Mouse (Mus musculus) embryonic facial prominence, embryonic 15.5 days (tissue): ENCODE measurements around the gene Htra1. TPM values are rescaled to one million over a fixed set of nuclear protein-coding genes. Genes with fewer than 3 reads are reported as not detected.

Experiments
- ATAC-seq: fragments of 200-750 bp; cut with Nextera tagmentation; 2 replicates; pipeline ENCODE4 v1.8.0; 2017; ENCODE audit warnings: low read depth, moderate TSS enrichment; ENCODE audit not compliant: insufficient number of reproducible peaks, low FRiP score, low TSS enrichment
- H3K27ac ChIP-seq: fragments of 300-500 bp; sonication (generic); replicated peaks from 2 replicates; pipeline ENCODE4 v1.5.1; 2015; ENCODE audit warnings: mild to moderate bottlenecking, inconsistent platforms
- H3K27me3 ChIP-seq: fragments of 300-500 bp; sonication (generic); 2 replicates; pipeline ENCODE4 v1.6.1; 2015; ENCODE audit warnings: inconsistent platforms
- H3K36me3 ChIP-seq: fragments of 300-500 bp; sonication (generic); 2 replicates; pipeline ENCODE4 v1.6.1; 2015; ENCODE audit warnings: mild to moderate bottlenecking, inconsistent platforms
- H3K4me1 ChIP-seq: fragments of 300-500 bp; sonication (generic); 2 replicates; pipeline ENCODE4 v1.6.1; 2015; ENCODE audit warnings: inconsistent platforms
- H3K4me2 ChIP-seq: fragments of 300-500 bp; sonication (generic); replicated peaks from 2 replicates; pipeline ENCODE4 v1.6.1; 2015; ENCODE audit warnings: mild to moderate bottlenecking, inconsistent platforms
- H3K4me3 ChIP-seq: fragments of 300-500 bp; sonication (generic); replicated peaks from 2 replicates; pipeline ENCODE4 v1.5.1; 2015; ENCODE audit warnings: mild to moderate bottlenecking, inconsistent platforms
- H3K9ac ChIP-seq: fragments of 300-500 bp; sonication (generic); 2 replicates; pipeline ENCODE4 v1.6.1; 2015; ENCODE audit warnings: inconsistent platforms
- H3K9me3 ChIP-seq: fragments of 300-500 bp; sonication (generic); replicated peaks from 2 replicates; pipeline ENCODE4 v1.6.1; 2016; ENCODE audit warnings: inconsistent platforms
- WGBS: fragments of 180-500 bp; shearing (Covaris S2); methylation state at CpG from one replicate; pipeline ENCODE4 v1.1.7; 2015; 5-methylcytosine and 5-hydroxymethylcytosine counted together
- polyA plus RNA-seq: library from polyadenylated mRNA; unstranded; fragments of >200 nt; fragmentation: Nextera tagmentation; extraction: Ambion mirVana; gene quantifications from 2 replicates; pipeline ENCODE4 v1.2.1, GENCODE M21; 2015

Gene Htra1
- polyA plus RNA-seq, 1 experiment from 2014 or later, result 116 TPM

DNA sequence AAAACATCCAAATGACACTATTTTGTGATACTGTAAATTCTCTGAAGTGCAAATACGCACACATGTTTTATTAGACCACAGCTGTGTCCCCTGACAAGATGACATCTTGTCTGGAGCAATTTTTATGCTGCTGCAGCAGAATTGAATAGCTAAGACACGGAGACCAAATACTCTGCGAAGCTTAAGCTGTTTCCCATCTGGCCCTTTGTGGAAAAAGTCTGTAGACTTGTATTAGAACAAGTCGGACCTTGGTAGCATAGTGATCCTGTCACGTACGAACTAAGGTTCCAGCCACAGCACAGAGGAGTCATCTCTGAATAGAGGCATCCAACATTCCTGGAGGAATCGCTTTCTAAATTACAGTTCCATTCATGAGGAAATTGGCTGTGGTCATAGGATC lies 48.4 kb downstream of the Htra1 start:
- Histone ChIP-seq H3K9ac (no peak overlapping the region), H3K4me1 (peaks cover 29% of the 10 kb centered on the region), H3K4me3 (no peak overlapping the region), H3K36me3 (no peaks in the 10 kb centered on the region; the same call in 1 of the 2 replicates), H3K27ac (no peak overlapping the region), H3K9me3 (no peaks in the 10 kb centered on the region), H3K27me3 (no peaks in the 10 kb centered on the region), H3K4me2 (no peak overlapping the region)
- ATAC-seq, result no peak
- 61% methylated on average over 7 of the region's 7 CpGs for WGBS

- peaks cover 29% of the 10 kb centered on the region for H3K4me1 ChIP-seq
- 85% methylated on average over 12 of the region's 12 CpGs for WGBS
- H3K9me3 ChIP-seq, result no peaks in the 10 kb centered on the region
- no peaks in the 10 kb centered on the region; the same call in 1 of the 2 replicates for H3K36me3 ChIP-seq
- no peak overlapping the region for H3K27ac ChIP-seq
- no peak overlapping the region for H3K4me2 ChIP-seq
- H3K9ac ChIP-seq, result no peak overlapping the region
- H3K4me3 ChIP-seq, result no peak overlapping the region
- no peak for ATAC-seq
- no peaks in the 10 kb centered on the region for H3K27me3 ChIP-seq
These were observed 49.3 kb downstream of the Htra1 start for GRCm38 (mm10) chr7:130985193-130985592.

DNA sequence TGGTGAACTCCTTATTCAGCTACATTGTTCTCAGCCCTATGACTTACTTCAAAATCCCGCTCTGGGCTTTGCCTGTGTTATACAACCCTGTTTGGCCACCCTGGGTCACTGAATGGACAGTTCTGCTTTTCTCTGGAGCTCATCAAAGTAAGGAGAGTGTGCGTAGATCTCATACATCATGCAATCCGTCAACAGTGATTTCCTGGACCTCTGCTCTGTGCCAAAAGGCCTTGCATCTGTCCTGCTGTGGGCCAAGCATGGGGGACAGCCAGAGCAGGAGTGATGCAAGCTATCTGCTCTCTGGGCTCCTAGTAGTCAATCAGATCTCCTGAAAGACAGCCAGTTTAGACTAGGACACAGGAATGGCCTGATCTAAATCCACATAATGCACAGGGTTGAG lies 49.8 kb downstream of the Htra1 start:
- no peaks in the 10 kb centered on the region for H3K9me3 ChIP-seq
- H3K27me3 ChIP-seq, result no peaks in the 10 kb centered on the region
- WGBS, result 84% methylated on average over 3 of the region's 3 CpGs
- H3K27ac ChIP-seq, result no peak overlapping the region
- no peak overlapping the region for H3K4me2 ChIP-seq
- no peaks in the 10 kb centered on the region; the same call in 1 of the 2 replicates for H3K36me3 ChIP-seq
- ATAC-seq, result no peak
- H3K4me3 ChIP-seq, result no peak overlapping the region
- H3K4me1 ChIP-seq, result peaks cover 29% of the 10 kb centered on the region
- H3K9ac ChIP-seq, result no peak overlapping the region

DNA sequence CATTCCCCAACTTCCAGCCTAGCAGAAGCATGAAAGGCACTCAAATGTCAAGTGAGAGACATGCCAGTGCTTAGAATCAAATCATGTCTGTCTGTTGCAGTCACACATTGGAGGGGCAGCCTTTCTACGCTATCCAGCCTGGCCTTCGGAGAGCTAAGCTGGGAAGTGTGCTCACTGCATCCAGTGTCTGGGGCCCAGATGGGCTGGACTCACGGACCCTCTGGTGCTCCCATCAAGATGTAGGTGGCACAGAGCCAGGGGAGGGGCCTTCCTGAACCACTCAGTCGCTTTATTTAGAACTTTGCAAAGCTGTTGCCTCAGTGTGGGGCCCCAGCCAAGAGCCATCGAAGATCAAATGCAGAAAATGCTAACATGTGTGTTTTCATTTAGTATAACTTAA lies 52.2 kb downstream of the Htra1 start:
- Histone ChIP-seq H3K4me2 (no peak overlapping the region), H3K9me3 (no peaks in the 10 kb centered on the region), H3K4me1 (peaks cover 22% of the 10 kb centered on the region), H3K27me3 (no peaks in the 10 kb centered on the region), H3K36me3 (no peaks in the 10 kb centered on the region; the same call in 1 of the 2 replicates), H3K9ac (no peak overlapping the region), H3K4me3 (no peak overlapping the region), H3K27ac (peak overlapping the region; percentile 30; the same call in 1 of the 2 replicates)
- ATAC-seq, result 0 out of 2 replicates have a peak, but pooled peaks have one; percentile 51
- WGBS, result 29% methylated on average over 5 of the region's 5 CpGs

GRCm38 (mm10) chr7:130989371-130989770 lies 53.5 kb downstream of the Htra1 start:
- no peaks in the 10 kb centered on the region; the same call in 1 of the 2 replicates for H3K36me3 ChIP-seq
- no peaks in the 10 kb centered on the region for H3K9me3 ChIP-seq
- H3K27ac ChIP-seq, result no peak overlapping the region
- H3K4me3 ChIP-seq, result no peak overlapping the region
- no peak overlapping the region for H3K9ac ChIP-seq
- no peaks in the 10 kb centered on the region for H3K27me3 ChIP-seq
- peaks cover 17% of the 10 kb centered on the region for H3K4me1 ChIP-seq
- ATAC-seq, result no peak
- H3K4me2 ChIP-seq, result no peak overlapping the region
- WGBS, result 65% methylated on average over 3 of the region's 3 CpGs

DNA sequence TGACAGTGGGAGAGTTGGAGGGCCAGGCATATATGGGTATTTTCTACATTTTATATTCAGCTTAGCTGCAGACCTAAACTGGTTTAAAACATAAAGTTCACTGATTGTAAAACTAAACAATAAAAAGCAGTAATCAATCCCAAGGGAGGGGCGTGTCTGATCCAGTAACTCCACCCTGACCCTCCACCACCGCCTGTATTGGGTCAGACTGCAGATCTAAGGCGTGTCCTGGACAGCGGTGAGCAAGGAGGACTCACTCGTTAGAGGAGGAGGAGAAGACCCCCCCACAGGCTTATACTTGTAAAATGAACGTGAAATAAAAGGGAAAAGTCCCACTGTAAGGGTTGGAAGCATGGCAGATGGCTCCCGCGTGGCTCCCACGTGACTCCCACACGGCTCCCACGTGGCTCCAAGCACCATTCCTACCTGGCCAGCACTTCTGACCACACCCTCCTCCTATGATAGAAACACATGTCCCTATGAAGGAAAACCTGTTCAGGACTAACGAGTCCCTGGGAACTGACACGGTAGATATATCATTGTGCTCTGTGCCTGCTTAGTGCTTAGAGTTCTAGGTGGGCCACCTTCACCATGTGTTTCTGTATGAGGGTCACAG lies 55.4 kb downstream of the Htra1 start:
- Histone ChIP-seq H3K9me3 (no peaks in the 10 kb centered on the region), H3K4me1 (peaks cover 12% of the 10 kb centered on the region), H3K4me2 (no peak overlapping the region), H3K27me3 (no peaks in the 10 kb centered on the region), H3K9ac (no peak overlapping the region), H3K36me3 (no peaks in the 10 kb centered on the region), H3K27ac (no peak overlapping the region), H3K4me3 (no peak overlapping the region)
- WGBS, result 82% methylated on average over 13 of the region's 13 CpGs
- ATAC-seq, result no peak; the same call in 1 of the 2 replicates

- 53% methylated on average over 8 of the region's 8 CpGs for WGBS
- H3K36me3 ChIP-seq, result no peaks in the 10 kb centered on the region
- no peak overlapping the region for H3K4me2 ChIP-seq
- no peak overlapping the region for H3K9ac ChIP-seq
- ATAC-seq, result no peak
- H3K27ac ChIP-seq, result no peak overlapping the region
- no peaks in the 10 kb centered on the region for H3K9me3 ChIP-seq
- no peaks in the 10 kb centered on the region for H3K27me3 ChIP-seq
- H3K4me1 ChIP-seq, result no peaks in the 10 kb centered on the region
- no peak overlapping the region for H3K4me3 ChIP-seq
These were observed 58.0 kb downstream of the Htra1 start for GRCm38 (mm10) chr7:130993907-130994306.

DNA sequence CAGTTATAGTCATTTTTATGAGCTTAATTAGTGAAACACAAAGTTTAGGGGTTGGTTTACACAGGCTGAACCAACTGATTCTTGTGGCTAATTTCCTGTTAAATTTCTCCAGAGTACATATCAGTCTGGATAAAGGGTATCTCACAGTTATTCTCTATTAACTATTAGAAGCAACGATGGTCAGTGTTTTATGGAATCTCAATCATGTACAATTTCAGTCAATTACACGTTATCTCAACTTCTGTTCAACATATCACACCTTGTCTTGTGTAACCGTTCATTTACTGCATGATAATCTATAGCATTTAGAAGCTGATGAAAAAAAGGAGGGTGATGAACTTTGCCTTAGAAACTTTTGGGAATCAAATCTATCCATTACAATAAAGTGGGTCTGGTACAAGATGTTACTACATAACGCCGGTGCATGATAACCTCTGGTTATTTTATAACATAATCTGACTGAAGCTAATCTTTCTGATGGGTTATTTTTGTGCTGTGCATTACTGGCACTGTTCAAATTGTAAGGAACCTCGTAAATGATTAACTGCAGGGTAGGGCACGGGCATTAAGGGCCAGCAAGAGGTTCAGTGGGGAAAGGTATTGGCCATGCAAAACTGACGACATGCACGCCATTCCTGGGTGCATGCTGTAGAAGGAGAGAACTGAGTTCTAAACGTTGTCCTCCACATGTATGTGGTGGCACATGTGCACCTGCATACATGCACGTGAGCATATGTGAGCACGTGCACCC lies 66.2 kb downstream of the Htra1 start:
- Histone ChIP-seq H3K36me3 (no peaks in the 10 kb centered on the region), H3K9me3 (peaks cover 5% of the 10 kb centered on the region; the same call in 1 of the 2 replicates), H3K4me2 (no peak overlapping the region), H3K4me3 (no peak overlapping the region), H3K27me3 (no peaks in the 10 kb centered on the region), H3K4me1 (no peaks in the 10 kb centered on the region), H3K9ac (no peak overlapping the region), H3K27ac (no peak overlapping the region)
- 87% methylated on average over 12 of the region's 12 CpGs for WGBS
- no peak for ATAC-seq

DNA sequence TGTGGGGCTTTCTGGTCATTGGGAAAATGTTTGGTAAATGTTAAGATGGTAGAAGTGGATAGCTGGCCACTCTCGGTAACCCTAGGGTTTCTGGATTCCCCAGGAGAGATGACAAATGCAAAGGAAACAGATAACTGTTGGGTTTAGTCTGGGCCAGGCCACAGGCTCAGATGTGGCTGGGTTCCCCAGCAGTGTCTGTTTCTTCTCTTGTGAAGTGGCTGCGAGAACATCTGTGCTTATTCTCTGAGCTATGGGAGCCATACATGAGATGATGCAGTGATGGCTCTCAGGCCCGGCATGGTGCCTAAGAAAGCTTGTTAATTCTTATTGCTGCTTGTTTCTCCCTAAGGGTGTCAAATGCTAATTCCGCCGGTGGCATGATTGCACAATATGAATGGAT lies 68.2 kb downstream of the Htra1 start:
- H3K9me3 ChIP-seq, result peaks cover 5% of the 10 kb centered on the region; the same call in 1 of the 2 replicates
- no peak overlapping the region for H3K27ac ChIP-seq
- WGBS, result 77% methylated on average over 5 of the region's 5 CpGs
- no peak overlapping the region for H3K4me3 ChIP-seq
- no peaks in the 10 kb centered on the region for H3K27me3 ChIP-seq
- H3K36me3 ChIP-seq, result no peaks in the 10 kb centered on the region
- H3K4me1 ChIP-seq, result no peaks in the 10 kb centered on the region
- ATAC-seq, result no peak
- no peak overlapping the region for H3K9ac ChIP-seq
- no peak overlapping the region for H3K4me2 ChIP-seq

- WGBS, result 69% methylated on average over 2 of the region's 2 CpGs
- no peaks in the 10 kb centered on the region for H3K27me3 ChIP-seq
- peaks cover 5% of the 10 kb centered on the region; the same call in 1 of the 2 replicates for H3K9me3 ChIP-seq
- no peak overlapping the region for H3K4me2 ChIP-seq
- H3K9ac ChIP-seq, result no peak overlapping the region
- no peak overlapping the region for H3K4me3 ChIP-seq
- H3K27ac ChIP-seq, result no peak overlapping the region
- no peak for ATAC-seq
- no peaks in the 10 kb centered on the region for H3K4me1 ChIP-seq
- no peaks in the 10 kb centered on the region for H3K36me3 ChIP-seq
These were observed 71.3 kb downstream of the Htra1 start for GRCm38 (mm10) chr7:131007221-131007620.

DNA sequence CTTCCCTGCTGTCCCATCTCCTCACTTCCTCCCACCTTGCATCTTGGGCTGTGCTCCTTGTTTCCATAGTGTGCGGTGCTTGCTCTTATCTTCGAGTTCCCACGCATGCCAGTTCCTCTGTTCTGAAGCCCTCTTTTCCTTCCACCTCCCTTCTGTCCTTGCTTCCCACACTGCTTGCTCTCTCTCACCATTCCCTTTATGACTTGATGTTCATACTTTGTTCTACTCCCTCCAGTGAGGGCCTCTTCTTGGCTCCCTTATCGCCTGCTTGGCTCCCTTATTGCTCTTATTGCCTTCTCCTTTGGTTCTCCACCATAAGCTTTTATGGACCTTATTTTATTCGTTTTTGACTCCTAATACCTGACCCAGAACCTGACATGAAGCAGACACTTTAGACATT lies 73.3 kb downstream of the Htra1 start:
- Histone ChIP-seq H3K9ac (no peak overlapping the region), H3K9me3 (peaks cover 5% of the 10 kb centered on the region; the same call in 1 of the 2 replicates), H3K4me3 (no peak overlapping the region), H3K27me3 (no peaks in the 10 kb centered on the region), H3K27ac (no peak overlapping the region), H3K4me1 (no peaks in the 10 kb centered on the region), H3K4me2 (no peak overlapping the region), H3K36me3 (no peaks in the 10 kb centered on the region)
- 84% methylated on average over 5 of the region's 5 CpGs for WGBS
- ATAC-seq, result no peak
